8 mouse cellular contexts compared by ENCODE assay signal in genomic region chr1:151499815-151500501, GRCm38 (mm10). TPM values are rescaled to one million over a fixed set of nuclear protein-coding genes. Genes with fewer than 3 reads are reported as not detected.
A peak's percentile ranks its signal among the peaks of the same experiment; 100 is the strongest.
DNase-seq lines count a peak whose midpoint lies in the region; ATAC-seq lines count a peak whose summit lies in the region.

No protein-coding gene starts in this region.

- H3K9ac ChIP-seq in hindbrain, embryonic 16.5 days (ENCODE audit: low read depth, low read length): peak overlapping the region; percentile 98

- H3K27ac ChIP-seq in hindbrain, embryonic 16.5 days (ENCODE audit: low read depth, low read length): peak overlapping the region; percentile 95

- no peaks in the 10 kb centered on the region for H3K36me3 ChIP-seq in hindbrain, embryonic 16.5 days (ENCODE audit: control insufficient read depth, insufficient read depth, low read length)
- peaks cover under 1% of the 10 kb centered on the region for H3K36me3 ChIP-seq in megakaryocyte, embryonic 14.5 days (replicated peaks; ENCODE audit: low read length)

- H3K9me3 ChIP-seq in hindbrain, embryonic 16.5 days (ENCODE audit: control insufficient read depth, low read length): no peaks in the 10 kb centered on the region
- H3K9me3 ChIP-seq in megakaryocyte, embryonic 14.5 days: no peaks in the 10 kb centered on the region

- H3K4me1 ChIP-seq in hindbrain, embryonic 16.5 days (ENCODE audit: control insufficient read depth, insufficient read depth, low read depth, low read length): peaks cover 13% of the 10 kb centered on the region
- peaks cover 38% of the 10 kb centered on the region for H3K4me1 ChIP-seq in megakaryocyte, embryonic 14.5 days

- under 1% methylated on average over 57 of the region's 59 CpGs for WGBS in hindbrain, embryonic 16.5 days

- H3K4me2 ChIP-seq in hindbrain, embryonic 16.5 days (ENCODE audit: low read length): peak overlapping the region; percentile 61

- peak overlapping the region; percentile 95 for H3K4me3 ChIP-seq in hindbrain, embryonic 16.5 days (ENCODE audit: low read length)
- H3K4me3 ChIP-seq in megakaryocyte, embryonic 14.5 days (replicated peaks): peak overlapping the region; percentile 95

- peak; percentile 63 for DNase-seq in R1 (ENCODE audit: low read depth, low spot score)
- DNase-seq in cerebellum, postnatal 36 days: peak; percentile 46 to 52
- peak; percentile 36 for DNase-seq in gastrocnemius, adult 18-20 months (ENCODE audit: low spot score)
- DNase-seq in left cerebral cortex, adult 8-10 months (ENCODE audit: low spot score in 2 of 2): peak; percentile 17 to 33
- DNase-seq in right cerebral cortex, adult 2 months (ENCODE audit: low spot score in 2 of 2): peak; percentile 26 to 42
- DNase-seq in urinary bladder, postnatal 25 days (ENCODE audit: low spot score): peak; percentile 58

- no peak for ATAC-seq in hindbrain, embryonic 16.5 days

- H3K27me3 ChIP-seq in hindbrain, embryonic 16.5 days (replicated peaks; ENCODE audit: control insufficient read depth, insufficient read depth, low read length): no peaks in the 10 kb centered on the region
- H3K27me3 ChIP-seq in megakaryocyte, embryonic 14.5 days (replicated peaks): no peaks in the 10 kb centered on the region

RNA-seq across cellular contexts. Expression of gene Rnf2, which starts 0.8 kb away (rescaled TPM):
- total RNA-seq in gastrocnemius, adult 18-20 months (2021): 10 to 100 TPM; 12.4 to 16.9 TPM
- 81.6 and 92.3 TPM in 2 replicates for polyA plus RNA-seq in hindbrain, embryonic 16.5 days (2015; fragmentation: Nextera tagmentation; extraction: Ambion mirVana)
- total RNA-seq in left cerebral cortex, adult 8-10 months (2022): 10 to 100 TPM; 27.0 to 32.2 (median 29.9) TPM
- polyA plus RNA-seq in megakaryocyte, embryonic 14.5 days (2012; ENCODE audit: insufficient read depth, low replicate concordance): 4.2 and 10.2 TPM in 2 replicates
